Mouse (Mus musculus) central nervous system, embryonic 18 days (tissue): Measurements from ENCODE around the gene Orc2. TPM values are rescaled to one million over a fixed set of nuclear protein-coding genes. Genes with fewer than 3 reads are reported as not detected.

Source experiments
- polyA plus RNA-seq: library from polyadenylated mRNA; depleted of rRNA; stranded (reverse); fragments of >200 nt; gene quantifications from 2 replicates; pipeline ENCODE4 v1.2.3, GENCODE M21; 2012; rRNA removed

Gene Orc2
- polyA plus RNA-seq: 18.4 and 19.7 TPM in 2 replicates

DNA sequence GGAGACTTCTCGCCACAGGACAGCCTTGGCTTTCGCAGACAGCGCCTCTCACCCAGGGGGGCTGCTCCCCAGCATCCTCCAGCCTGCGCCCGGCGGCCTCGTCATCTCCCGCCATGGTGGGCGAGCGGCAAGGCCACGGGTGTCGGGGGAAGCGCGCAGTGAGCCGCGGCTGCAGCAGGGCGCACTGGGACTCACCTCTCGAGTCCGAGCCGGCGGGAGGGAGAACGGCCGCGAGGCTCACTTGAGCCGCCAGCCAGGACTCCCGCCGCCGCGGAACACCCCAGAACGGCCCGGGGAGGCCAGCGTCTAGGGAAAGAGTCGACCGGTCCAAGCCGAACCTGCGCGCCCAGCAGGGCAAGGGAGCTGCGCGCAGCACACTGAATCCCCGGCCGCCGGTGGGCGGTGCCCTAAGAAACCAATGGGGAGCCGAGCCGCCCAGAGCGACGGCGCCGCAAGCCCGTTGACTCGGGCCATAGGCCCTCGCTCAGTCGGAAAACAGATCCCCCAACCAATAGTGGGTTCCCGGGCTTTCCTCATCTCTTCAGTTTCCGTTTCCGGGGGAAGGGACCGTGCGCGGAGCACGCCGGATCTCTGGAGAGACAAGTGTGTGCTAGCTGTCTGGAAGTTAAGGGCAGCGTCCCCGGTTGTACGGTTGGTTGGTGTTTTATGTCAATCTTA, at the start of gene Orc2:
Gene Orc2, minus strand, starts transcription at position 533 of the 678 bp plus-strand sequence.

DNA sequence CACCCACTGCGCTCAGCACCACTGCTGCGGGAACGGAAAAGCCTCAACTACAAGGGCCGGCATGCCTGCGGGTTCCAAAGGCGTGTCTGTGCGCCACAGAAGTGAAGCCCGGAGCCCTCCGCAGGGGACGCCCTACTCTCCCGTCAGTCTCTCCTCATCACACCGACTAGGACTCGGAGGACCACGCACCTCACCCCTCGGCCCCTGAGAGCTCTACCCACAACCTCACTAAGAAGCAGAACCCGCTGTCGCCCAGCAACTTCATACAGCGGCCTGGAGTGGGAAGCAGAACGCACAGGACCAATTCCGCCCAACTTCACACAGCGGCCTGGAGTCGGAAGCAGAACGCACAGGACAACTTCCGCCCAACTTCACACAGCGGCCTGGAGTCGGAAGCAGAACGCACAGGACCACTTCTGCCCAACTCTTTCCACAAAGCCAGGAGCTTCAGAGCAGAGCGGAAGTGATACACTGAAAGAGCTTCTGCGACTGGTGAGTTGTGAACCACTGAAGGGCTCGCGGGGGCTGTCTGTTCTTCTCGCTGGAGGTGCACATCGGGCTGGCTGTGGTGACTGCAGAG, 59.7 kb downstream of the Orc2 start, which contains the start of the genes Nif3l1 and Ppil3:
Gene Nif3l1, plus strand, starts transcription at position 9 of the 580 bp plus-strand sequence.
Gene Ppil3, minus strand, starts transcription at position 344 of the 580 bp plus-strand sequence.

DNA sequence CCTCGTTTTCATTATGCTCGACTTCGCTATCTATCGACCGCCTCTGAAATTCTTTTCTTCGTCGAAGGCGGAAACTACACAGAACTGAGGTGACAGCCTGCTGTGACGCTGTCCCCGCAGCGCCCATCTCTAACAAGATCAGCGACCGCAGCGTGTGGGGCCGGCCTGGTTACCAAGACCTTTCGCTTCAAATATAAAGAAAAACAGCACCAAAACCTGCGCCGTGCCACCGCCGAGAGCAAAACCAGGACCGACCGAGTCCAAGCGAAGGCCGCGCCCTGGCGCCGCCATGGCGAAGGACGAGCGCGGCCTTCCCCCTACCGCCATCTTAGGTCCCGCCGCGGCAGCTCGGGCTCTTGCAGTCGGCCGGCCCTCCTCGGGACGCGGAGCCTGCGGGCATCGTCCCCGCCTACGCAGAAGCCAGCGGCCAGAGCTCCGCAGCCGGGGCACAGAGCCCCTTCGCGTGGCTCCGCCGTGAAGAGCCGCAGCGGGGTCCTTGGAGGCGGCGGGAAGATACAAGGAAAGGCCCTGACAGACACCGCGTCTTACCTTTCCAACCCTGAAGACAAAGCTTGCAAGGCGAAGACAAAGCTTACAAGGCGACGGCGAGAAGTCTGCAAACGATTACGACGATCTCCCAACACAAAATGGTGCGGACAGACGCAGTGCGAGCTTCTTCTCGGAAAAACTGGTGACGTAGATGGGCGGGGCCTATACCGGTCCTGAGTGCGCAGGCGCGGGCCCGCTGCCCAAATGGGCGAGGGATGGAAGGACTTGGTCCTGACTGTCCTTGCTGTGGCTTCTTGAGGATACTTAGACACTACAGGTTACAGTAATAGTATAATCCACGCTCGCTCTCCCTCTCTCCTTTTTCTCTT, 81.3 kb downstream of the Orc2 start, which contains the start of gene Clk1:
Gene Clk1, minus strand, starts transcription at position 696 of the 878 bp plus-strand sequence.

Other genes with a start within 250 kb of the Orc2 start
- gene Aox2, start 226.8 kb downstream of the Orc2 start, polyA plus RNA-seq: 0.01 and 0.06 TPM in 2 replicates
- gene Bzw1, start 112.2 kb downstream of the Orc2 start, polyA plus RNA-seq: 150 and 165 TPM in 2 replicates
- 271 and 307 TPM in 2 replicates for gene Clk1, start 81.0 kb downstream of the Orc2 start, polyA plus RNA-seq
- 41.7 and 43.8 TPM in 2 replicates for gene Nif3l1, start 60.0 kb downstream of the Orc2 start, polyA plus RNA-seq
- gene Ppil3, start 59.6 kb downstream of the Orc2 start, polyA plus RNA-seq: 40.0 and 41.7 TPM in 2 replicates
- 7.0 and 7.9 TPM in 2 replicates for gene Fam126b, start 81.2 kb upstream of the Orc2 start, polyA plus RNA-seq
- gene Ndufb3, start 81.3 kb upstream of the Orc2 start, polyA plus RNA-seq: 168 and 186 TPM in 2 replicates
- 0.09 TPM in 1 of 2 replicates, not detected in the other for gene Als2cr12, start 190.9 kb upstream of the Orc2 start, polyA plus RNA-seq
- 14.3 and 14.8 TPM in 2 replicates for gene Cflar, start 206.4 kb upstream of the Orc2 start, polyA plus RNA-seq